Mouse (Mus musculus) macrophage (primary cell): ENCODE results near the gene Ebf1. TPM values are rescaled to one million over a fixed set of nuclear protein-coding genes. Genes with fewer than 3 reads are reported as not detected.

ENCODE experiments used
- H3K27ac ChIP-seq: fragments of 350-480 bp; formaldehyde crosslinking; 2 replicates; pipeline ENCODE4 v1.9.0; 2021
- H3K36me3 ChIP-seq: fragments of 350-480 bp; formaldehyde crosslinking; 2 replicates; pipeline ENCODE4 v1.9.0; 2021; ENCODE audit errors: inconsistent target
- H3K4me3 ChIP-seq: fragments of 350-480 bp; formaldehyde crosslinking; 2 replicates; pipeline ENCODE4 v1.9.0; 2021; ENCODE audit errors: inconsistent target
- H3K79me2 ChIP-seq: fragments of 350-480 bp; formaldehyde crosslinking; 2 replicates; pipeline ENCODE4 v1.9.0; 2021; ENCODE audit errors: inconsistent target
- WGBS: methylation state at CpG from one replicate; pipeline ENCODE4 v1.1.7; 2026; ENCODE audit warnings: inconsistent platforms; ENCODE audit not compliant: missing documents; 5-methylcytosine and 5-hydroxymethylcytosine counted together
- polyA plus RNA-seq: library from polyadenylated mRNA; stranded (reverse); fragments of 250-400 nt; gene quantifications from 3 replicates; pipeline ENCODE4 v1.2.4, GENCODE M21; 2018; ENCODE audit warnings: inconsistent platforms

Ebf1 gene
- polyA plus RNA-seq, 1 experiment from 2014 or later = 0.04 TPM

DNA sequence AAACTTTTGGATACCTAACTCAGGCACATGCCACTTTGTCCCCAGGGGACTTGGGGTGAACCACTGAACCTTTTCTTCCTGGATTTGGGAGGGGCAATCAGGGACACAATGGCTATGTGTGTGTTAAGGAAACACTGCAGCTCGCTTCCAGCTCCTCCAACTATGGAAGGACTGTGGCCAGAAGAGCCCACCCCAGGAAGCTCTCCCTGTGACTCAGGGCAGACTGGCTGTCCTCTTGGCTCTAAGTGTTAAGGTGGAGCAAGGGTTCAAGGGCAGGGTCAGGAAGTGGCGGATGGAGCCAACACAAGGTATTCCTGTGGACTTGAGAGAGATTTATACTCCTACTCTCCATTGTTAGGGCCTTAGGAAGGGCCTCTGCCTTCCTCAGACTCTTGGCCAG is 358.0 kb downstream of the Ebf1 start:
- H3K27ac ChIP-seq = no peak overlapping the region
- no peaks in the 10 kb centered on the region for H3K79me2 ChIP-seq
- no peaks in the 10 kb centered on the region for H3K36me3 ChIP-seq
- 69% methylated on average over 2 of the region's 2 CpGs for WGBS
- H3K4me3 ChIP-seq = no peak overlapping the region

DNA sequence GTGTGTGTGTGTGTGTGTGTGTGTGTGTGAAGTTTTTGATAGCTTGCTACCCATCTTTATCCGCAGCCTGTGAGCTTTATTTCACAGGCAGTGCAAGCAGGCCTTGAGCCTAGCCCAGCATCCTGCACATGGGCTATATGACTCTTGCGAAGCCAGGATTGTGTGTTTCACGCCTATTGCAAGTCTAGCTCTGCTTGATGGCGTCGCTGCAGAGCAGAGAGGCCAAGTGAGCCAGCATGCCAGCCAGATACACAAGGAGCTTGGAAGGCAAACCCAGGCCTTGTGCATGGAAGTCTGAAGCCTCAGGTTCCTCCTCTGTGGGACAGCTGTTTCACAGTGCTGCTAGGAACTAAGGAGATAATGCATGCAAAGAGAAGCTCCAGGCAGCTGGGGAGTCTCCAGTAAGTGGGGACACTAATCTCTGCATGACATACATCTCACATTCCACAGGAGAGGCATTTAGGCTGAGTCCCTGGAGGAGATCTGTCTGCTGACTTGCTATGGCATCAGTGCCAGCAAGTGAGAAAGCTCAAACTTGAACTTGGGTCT is 359.2 kb downstream of the Ebf1 start:
- H3K36me3 ChIP-seq = no peaks in the 10 kb centered on the region
- no peak overlapping the region for H3K27ac ChIP-seq
- H3K79me2 ChIP-seq = no peaks in the 10 kb centered on the region
- H3K4me3 ChIP-seq = no peak overlapping the region
- 93% methylated on average over 5 of the region's 5 CpGs for WGBS

DNA sequence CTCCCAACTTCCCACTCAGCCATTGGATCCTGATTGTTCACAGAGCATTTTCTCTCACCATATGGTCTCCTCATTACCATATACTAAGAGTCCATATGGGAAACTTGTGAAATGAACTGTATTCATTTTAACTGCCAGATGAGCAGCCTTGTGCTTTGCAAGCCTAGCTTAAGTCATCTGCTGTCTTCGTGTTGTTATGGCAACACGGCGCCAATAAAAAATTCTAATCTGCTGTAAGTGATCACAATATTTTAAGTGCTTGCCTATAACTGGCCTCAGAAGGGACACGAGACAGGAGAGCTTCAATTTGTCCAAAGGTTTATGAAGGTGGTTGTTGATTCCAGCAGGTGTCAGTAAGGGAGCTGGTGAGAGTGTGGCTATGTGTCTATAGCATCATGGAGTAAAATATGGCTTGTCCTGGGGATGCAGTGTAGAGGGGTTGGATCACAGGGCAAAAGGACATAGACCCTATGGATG is 360.8 kb downstream of the Ebf1 start:
- Histone ChIP-seq H3K27ac (no peak overlapping the region), H3K36me3 (no peaks in the 10 kb centered on the region), H3K4me3 (no peak overlapping the region), H3K79me2 (no peaks in the 10 kb centered on the region)
- 91% methylated on average over 4 of the region's 4 CpGs for WGBS

DNA sequence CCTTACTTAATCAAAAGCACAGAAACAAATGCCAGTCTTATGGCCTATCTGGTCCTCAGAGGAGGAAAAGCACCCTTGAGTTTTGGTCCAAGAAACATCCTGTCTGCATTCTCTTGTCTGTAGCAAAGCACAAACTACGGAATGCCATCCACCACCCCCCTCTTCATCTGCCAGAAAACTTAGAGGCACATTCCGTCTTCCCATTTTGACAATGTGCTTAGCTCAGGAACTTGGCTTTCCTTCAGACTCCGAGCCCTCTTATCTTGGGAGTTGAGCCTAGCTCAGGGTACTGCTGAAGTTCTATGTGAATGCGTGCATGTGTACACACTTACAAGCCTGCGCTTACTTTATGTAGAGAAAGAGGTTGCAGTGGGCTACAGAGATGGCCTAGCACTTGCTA is 362.3 kb downstream of the Ebf1 start:
- WGBS = 79% methylated on average over 5 of the region's 5 CpGs
- H3K36me3 ChIP-seq = no peaks in the 10 kb centered on the region
- no peak overlapping the region for H3K27ac ChIP-seq
- no peaks in the 10 kb centered on the region for H3K79me2 ChIP-seq
- no peak overlapping the region for H3K4me3 ChIP-seq

DNA sequence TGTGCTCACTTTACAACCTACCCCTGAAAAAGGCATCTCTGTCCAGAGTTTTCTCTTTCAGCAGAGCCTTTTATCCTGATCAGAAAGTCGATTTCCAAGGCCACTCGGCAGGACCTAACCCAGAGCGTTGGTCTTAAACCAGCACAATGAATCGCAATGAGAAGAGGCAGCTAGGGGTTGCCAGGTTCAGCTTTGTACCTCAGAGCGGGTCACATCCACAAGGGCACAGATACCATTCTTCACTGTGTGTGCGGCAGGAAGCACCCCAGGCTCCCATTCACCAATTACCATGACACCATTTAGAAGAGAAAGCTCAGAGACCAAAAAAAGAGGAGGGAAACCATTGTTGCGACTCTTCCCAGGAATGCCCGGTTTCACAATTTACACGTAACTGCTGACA is 365.1 kb downstream of the Ebf1 start:
- H3K27ac ChIP-seq = no peak overlapping the region
- H3K4me3 ChIP-seq = no peak overlapping the region
- H3K79me2 ChIP-seq = no peaks in the 10 kb centered on the region
- H3K36me3 ChIP-seq = no peaks in the 10 kb centered on the region
- 91% methylated on average over 9 of the region's 9 CpGs for WGBS

DNA sequence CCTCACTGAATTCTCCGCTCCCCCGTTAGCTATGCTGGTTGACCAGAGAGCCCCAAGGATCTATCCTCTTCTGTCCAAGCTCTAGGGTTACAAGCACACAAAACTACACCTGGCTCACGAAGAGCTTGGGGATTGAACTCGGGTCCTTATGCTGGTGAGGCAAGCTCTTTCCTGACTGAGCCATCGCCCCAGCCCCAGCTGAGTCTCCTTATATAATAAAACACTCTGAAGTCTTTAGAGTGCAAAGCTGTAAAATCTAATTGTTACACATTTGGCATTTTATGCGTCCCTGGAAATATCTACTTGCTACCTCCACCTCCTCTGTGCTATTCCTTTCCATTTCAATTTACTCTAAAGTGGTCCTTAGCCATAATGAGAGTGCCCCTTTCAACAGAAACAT is 366.8 kb downstream of the Ebf1 start:
- Histone ChIP-seq H3K27ac (no peak overlapping the region), H3K79me2 (no peaks in the 10 kb centered on the region), H3K4me3 (no peak overlapping the region), H3K36me3 (no peaks in the 10 kb centered on the region)
- WGBS = 79% methylated on average over 4 of the region's 6 CpGs

DNA sequence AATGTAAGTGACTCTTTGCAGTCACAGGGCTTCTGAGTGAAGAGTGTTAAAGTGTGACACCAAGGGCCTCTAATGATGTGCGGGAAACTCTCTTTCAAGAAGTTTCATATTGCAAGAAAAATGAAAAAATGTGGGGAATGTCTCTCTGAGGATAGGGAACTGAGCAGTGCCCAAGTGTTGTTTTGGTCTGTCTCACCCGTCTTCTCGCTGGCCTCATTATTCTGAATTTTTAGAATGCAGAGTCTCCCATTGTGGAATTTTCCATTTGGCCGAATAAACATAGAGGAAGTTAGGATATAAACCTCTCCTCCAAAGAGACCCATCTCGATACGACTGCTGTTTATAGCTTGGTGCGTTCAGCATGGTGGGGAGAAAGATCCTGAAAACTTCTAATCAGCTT is 367.3 kb downstream of the Ebf1 start:
- WGBS = 81% methylated on average over 7 of the region's 7 CpGs
- Histone ChIP-seq H3K36me3 (no peaks in the 10 kb centered on the region), H3K4me3 (no peak overlapping the region)

DNA sequence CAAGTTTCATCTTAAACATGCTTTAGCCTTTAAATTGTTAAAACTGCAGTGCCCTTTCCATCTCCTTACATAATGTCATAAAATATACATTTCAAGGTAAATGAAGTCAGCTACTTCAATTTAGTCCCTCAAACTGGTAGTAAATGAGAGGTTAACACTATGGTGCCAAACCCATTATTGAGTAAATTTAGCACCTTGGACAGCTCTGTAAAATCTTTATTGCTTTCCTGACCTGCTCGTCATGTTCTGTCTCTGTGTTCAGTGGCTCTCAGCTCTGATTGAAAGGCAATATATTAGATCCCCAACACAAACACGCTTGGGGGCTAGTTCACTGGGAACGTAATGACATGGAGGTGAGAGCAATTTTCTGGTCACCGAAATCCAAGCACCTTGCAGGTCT is 370.7 kb downstream of the Ebf1 start:
- H3K36me3 ChIP-seq = no peaks in the 10 kb centered on the region
- no peak overlapping the region for H3K27ac ChIP-seq
- WGBS = 28% methylated on average over 4 of the region's 4 CpGs

More for the DNA sequence above, 367.3 kb downstream of the Ebf1 start:
- Histone ChIP-seq H3K79me2 (no peaks in the 10 kb centered on the region), H3K27ac (no peak overlapping the region)

DNA sequence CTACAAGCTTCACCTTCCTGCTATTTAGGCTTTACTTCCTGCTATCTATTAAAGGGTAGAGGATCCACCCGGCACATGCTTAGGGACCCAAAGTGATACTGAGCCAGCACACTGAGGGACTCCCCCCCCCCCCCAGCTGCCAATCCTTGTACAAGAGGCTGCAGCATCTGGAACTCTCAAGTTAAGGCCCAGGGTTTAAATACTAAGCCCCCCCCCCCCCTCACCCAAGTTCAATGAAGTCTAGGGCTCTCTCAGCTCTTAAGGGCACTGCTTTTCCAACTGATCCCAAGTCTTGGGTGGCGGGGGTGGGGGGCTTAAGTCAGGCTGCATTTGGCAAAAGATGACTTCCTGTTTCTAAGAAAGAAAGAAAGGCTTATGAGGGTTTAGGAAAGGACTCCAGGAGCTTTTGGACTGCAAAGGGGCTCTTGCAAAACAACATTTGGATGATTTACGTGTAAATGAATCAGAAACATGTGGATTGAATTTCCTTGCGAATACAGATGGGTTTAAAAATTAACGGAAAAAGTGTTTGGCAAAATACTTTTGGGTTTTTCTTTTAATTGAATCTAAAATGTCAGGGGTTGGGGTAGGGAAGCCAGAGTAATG is 385.7 kb downstream of the Ebf1 start:
- Histone ChIP-seq H3K4me3 (no peak overlapping the region), H3K27ac (no peak overlapping the region), H3K79me2 (no peaks in the 10 kb centered on the region), H3K36me3 (no peaks in the 10 kb centered on the region)
- 94% methylated on average over 5 of the region's 5 CpGs for WGBS

More for the DNA sequence above, 370.7 kb downstream of the Ebf1 start:
- H3K79me2 ChIP-seq = no peaks in the 10 kb centered on the region
- H3K4me3 ChIP-seq = no peak overlapping the region

DNA sequence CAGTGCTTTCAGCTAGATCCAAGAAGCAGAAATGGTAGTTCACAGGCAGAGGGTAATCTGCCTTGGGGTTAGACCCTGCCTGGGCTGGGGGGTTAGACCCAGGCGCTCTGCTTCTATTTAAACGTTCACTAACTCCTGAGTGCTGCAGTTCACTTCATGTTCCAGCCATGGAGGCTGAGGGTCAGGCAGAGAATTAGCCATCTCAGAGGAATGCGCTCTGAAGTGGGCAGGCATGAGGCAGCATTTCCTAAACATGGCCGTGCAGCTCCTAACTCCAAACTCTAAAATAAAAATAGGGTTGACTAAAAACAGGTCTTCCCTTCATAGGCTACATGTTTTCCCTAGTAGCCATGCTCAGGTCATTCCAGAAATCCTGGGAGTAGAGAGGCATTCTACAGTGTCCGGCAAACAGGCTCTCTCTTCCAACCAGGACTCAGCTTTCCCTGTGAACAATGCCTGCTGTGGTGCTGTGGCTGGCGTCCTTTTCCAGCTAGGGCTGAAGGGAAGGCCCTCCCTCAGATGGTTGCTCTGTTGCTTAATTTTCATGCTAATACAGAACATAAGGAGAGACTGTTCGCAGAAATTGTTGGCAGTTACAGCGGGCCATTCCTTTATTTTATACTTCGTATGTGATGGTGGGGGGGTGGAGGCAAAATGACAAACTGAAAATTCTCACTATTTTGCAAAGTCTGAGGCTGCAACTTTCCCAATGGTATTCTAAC is 386.8 kb downstream of the Ebf1 start:
- WGBS = 78% methylated on average over 9 of the region's 9 CpGs
- H3K79me2 ChIP-seq = no peaks in the 10 kb centered on the region
- no peak overlapping the region for H3K4me3 ChIP-seq
- no peaks in the 10 kb centered on the region for H3K36me3 ChIP-seq
- H3K27ac ChIP-seq = no peak overlapping the region

DNA sequence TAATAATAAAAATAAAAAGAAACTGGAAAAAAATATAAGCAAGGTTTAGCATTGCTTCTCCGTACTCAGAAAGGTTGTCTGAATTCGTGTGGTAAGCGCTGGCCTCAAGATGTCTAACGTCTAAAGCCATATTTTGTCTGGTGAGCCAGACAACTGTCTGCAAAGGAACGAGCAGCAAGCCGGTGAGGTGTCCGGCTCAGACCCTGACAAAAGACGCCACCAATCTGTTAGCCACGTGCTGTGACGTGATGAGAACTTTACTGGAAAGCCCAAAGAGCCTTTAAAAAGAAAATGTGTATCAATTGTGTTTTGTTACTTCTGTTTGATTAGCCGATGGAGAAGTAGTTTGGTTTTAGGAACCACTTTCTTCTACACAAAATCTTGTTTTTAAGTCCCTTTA is 390.2 kb downstream of the Ebf1 start:
- H3K79me2 ChIP-seq = no peaks in the 10 kb centered on the region
- no peak overlapping the region for H3K27ac ChIP-seq
- H3K4me3 ChIP-seq = no peak overlapping the region
- H3K36me3 ChIP-seq = no peaks in the 10 kb centered on the region
- 88% methylated on average over 11 of the region's 11 CpGs for WGBS

DNA sequence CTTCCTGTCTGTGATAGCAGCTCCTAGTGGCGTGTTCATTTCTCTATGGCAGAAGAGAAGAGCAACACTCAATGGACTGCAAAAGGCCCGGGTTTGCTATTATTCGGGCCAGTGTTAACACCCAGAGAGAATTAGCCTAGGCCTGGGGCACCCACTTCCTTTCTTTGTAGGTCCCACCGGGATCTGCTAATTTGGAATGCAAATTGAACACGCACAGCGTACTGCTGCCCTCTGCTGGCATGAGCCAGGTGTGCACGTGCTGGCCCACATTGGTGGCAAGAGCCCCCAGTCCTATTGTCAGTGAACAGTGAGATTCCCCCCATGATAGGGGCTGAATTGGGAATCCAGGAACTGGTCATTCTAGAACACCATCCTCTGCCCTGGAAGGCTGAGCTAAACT is 391.0 kb downstream of the Ebf1 start:
- Histone ChIP-seq H3K79me2 (no peaks in the 10 kb centered on the region), H3K27ac (no peak overlapping the region), H3K4me3 (no peak overlapping the region), H3K36me3 (no peaks in the 10 kb centered on the region)
- 1% methylated on average over 7 of the region's 7 CpGs for WGBS

DNA sequence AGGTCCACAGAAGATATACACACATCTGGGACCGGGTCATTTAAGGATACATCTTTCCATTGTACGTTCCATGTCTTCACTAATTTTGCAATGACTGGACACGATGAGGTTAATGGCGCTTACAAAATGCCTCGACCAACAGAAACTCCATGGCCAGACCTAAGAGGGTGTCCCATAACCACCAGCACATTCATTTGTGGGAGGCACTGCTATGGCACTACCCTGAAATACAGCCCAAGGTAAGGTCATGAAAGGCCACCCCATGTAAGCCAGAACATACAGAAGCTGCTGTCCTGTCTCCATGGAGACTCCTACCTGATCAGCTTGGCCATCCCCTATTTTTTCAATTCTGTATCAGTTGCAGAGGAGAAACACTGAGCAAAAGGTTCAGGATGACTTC is 391.6 kb downstream of the Ebf1 start:
- no peak overlapping the region for H3K4me3 ChIP-seq
- no peaks in the 10 kb centered on the region for H3K79me2 ChIP-seq
- H3K36me3 ChIP-seq = no peaks in the 10 kb centered on the region
- WGBS = 83% methylated on average over 5 of the region's 5 CpGs
- H3K27ac ChIP-seq = no peak overlapping the region

DNA sequence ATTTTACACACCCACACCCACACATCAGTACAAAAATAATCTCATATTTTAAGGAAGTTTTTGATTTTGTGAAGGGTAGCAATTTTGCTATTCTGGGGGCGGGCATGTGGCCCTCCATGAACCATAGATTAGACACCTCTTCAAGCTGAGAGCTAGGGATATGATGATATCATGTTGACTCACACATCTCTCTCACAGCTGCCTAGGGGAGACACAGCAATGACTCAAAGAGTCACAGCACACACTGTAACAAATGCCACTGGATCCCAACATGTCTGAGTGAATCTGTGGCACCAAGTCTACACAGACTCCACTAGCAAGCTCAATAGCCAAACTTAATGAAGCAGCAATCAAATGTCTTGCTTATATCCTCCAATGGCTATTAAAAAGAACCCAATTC is 395.0 kb downstream of the Ebf1 start:
- Histone ChIP-seq H3K4me3 (no peak overlapping the region), H3K79me2 (no peaks in the 10 kb centered on the region), H3K36me3 (no peaks in the 10 kb centered on the region), H3K27ac (no peak overlapping the region)
- WGBS = 91% methylated on average over 1 of the region's 1 CpGs

DNA sequence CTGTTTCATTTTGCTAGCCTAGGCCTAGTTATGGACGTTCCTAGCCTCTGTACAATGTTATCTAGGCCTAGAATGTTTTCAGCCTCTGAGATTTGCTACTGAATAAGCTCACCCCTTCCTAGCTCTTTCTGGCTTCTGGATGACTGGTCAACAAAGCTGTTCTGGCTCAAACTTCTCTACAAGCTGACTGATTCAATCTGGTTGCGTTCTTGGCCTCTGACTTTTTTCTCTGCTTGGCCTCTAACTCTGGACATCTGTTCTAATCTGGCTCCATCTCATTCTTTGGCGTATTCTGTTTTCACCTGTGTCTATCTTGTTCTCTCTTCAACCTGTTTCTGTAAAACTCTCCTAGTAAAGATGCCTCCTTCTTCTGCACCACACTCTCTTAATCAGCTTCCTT is 400.4 kb downstream of the Ebf1 start:
- no peak overlapping the region for H3K4me3 ChIP-seq
- no peak overlapping the region for H3K27ac ChIP-seq
- H3K79me2 ChIP-seq = no peaks in the 10 kb centered on the region
- no peaks in the 10 kb centered on the region for H3K36me3 ChIP-seq
- WGBS = 72% methylated on average over 3 of the region's 3 CpGs
